Comparison of ENCODE assay signal across 13 mouse cellular contexts in genomic region chr1:185236530-185236929, GRCm38 (mm10). TPM values are rescaled to one million over a fixed set of nuclear protein-coding genes. Genes with fewer than 3 reads are reported as not detected.
A peak's percentile ranks its signal among the peaks of the same experiment; 100 is the strongest.
DNase-seq lines count a peak whose midpoint lies in the region; ATAC-seq and TF ChIP-seq lines count a peak whose summit lies in the region.
"Had no signal": no experiment of that assay in that cellular context is flagged by ENCODE, and none has a peak within 500 bp of the region (broad histone marks: within the 10 kb centered on the region; RNA-seq: fewer than 3 reads in every experiment).

No protein-coding gene starts in this region.

- no peaks in the 10 kb centered on the region for H3K27me3 ChIP-seq in lung, postnatal 0 days (replicated peaks; ENCODE audit: insufficient read depth, low read length)
- H3K27me3 ChIP-seq in thymus, adult 2 months (ENCODE audit: control insufficient read depth, insufficient read depth, low read length): no peaks in the 10 kb centered on the region
- H3K27me3 ChIP-seq: hindbrain, embryonic 15.5 days had no signal

- no peak overlapping the region for H3K4me3 ChIP-seq in lung, postnatal 0 days (ENCODE audit: low read depth, low read length)
- H3K4me3 ChIP-seq in thymus, adult 2 months (ENCODE audit: control insufficient read depth, insufficient read depth, low read length): no peak overlapping the region
- H3K4me3 ChIP-seq: forebrain, embryonic 10.5 days; hindbrain, embryonic 15.5 days; midbrain, embryonic 10.5 days had no signal

- peaks cover 26% of the 10 kb centered on the region for H3K36me3 ChIP-seq in lung, postnatal 0 days (ENCODE audit: insufficient read depth, low read length)
- peaks cover 51% of the 10 kb centered on the region for H3K36me3 ChIP-seq in thymus, adult 2 months (ENCODE audit: control insufficient read depth, insufficient read depth, low read length)

- TF ChIP-seq POLR2A in brain, embryonic 14.5 days (IDR thresholded peaks at IDR 0.05; ENCODE audit: borderline replicate concordance, extremely low read depth, insufficient read depth, insufficient read length, poor library complexity, severe bottlenecking): no peak
- no peak for TF ChIP-seq POLR2A in thymus, adult 2 months (IDR thresholded peaks at IDR 0.05; ENCODE audit: control insufficient read depth, extremely low read depth, insufficient read depth, low read length, poor library complexity)

- no peak overlapping the region for H3K4me2 ChIP-seq in lung, postnatal 0 days (replicated peaks; ENCODE audit: low read depth, low read length)
- H3K4me2 ChIP-seq: hindbrain, embryonic 15.5 days had no signal

- no peak for ATAC-seq in CD4-positive, CD25-positive, alpha-beta regulatory T cell, adult 4 months
- peak; percentile 71 for ATAC-seq in lung, postnatal 0 days

- 70% methylated on average over 4 of the region's 4 CpGs for WGBS in lung, postnatal 0 days
- WGBS in thymus, adult 2 months: 91% methylated on average over 4 of the region's 4 CpGs

- peak; percentile 17; the same call in 1 of the 2 replicates for TF ChIP-seq CTCF in brain, embryonic 14.5 days (IDR thresholded peaks at IDR 0.05; ENCODE audit: borderline replicate concordance, extremely low read depth, insufficient read depth, insufficient read length)
- TF ChIP-seq CTCF in lung, postnatal 0 days (IDR thresholded peaks at IDR 0.05): peak; percentile 55
- no peak for TF ChIP-seq CTCF in thymus, adult 2 months (IDR thresholded peaks at IDR 0.05; ENCODE audit: borderline replicate concordance, control insufficient read depth, extremely low read depth, insufficient read depth, low read length, poor library complexity)

- no peak overlapping the region for H3K9ac ChIP-seq in lung, postnatal 0 days (replicated peaks; ENCODE audit: low read depth)
- H3K9ac ChIP-seq: hindbrain, embryonic 15.5 days had no signal

- no peaks in the 10 kb centered on the region for H3K9me3 ChIP-seq in lung, postnatal 0 days (ENCODE audit: low read length)
- H3K9me3 ChIP-seq: forebrain, embryonic 10.5 days; hindbrain, embryonic 15.5 days; midbrain, embryonic 10.5 days had no signal

- no peak for TF ChIP-seq EP300 in lung, postnatal 0 days (IDR thresholded peaks at IDR 0.05)

- H3K4me1 ChIP-seq in lung, postnatal 0 days (ENCODE audit: insufficient read depth, low read depth, low read length): no peaks in the 10 kb centered on the region
- no peaks in the 10 kb centered on the region for H3K4me1 ChIP-seq in thymus, adult 2 months (replicated peaks; ENCODE audit: control insufficient read depth, insufficient read depth, low read length)
- H3K4me1 ChIP-seq: forebrain, embryonic 10.5 days; hindbrain, embryonic 15.5 days; midbrain, embryonic 10.5 days had no signal

- DNase-seq in CD4-positive, CD25-positive, alpha-beta regulatory T cell, adult 2 months (ENCODE audit: low read depth, low spot score): peak; percentile 43
- peak; percentile 32 for DNase-seq in 3T3-L1 (ENCODE audit: low read depth, low spot score)
- DNase-seq in brain, embryonic 14.5 days (ENCODE audit: low read depth): no peak
- DNase-seq in lung, postnatal 0 days (ENCODE audit: low spot score): peak; percentile 83
- no peak for DNase-seq in thymus, adult 2 months
- no peak for DNase-seq in cerebellum, adult 9-11 months
- DNase-seq in spleen, postnatal 4 days (ENCODE audit: low spot score in 2 of 2): no peak
- DNase-seq: cerebellum, adult 9-10 months; heart, adult 11 months had no signal

- H3K27ac ChIP-seq in lung, postnatal 0 days (ENCODE audit: low read length): no peak overlapping the region
- no peak overlapping the region for H3K27ac ChIP-seq in thymus, adult 2 months (ENCODE audit: control insufficient read depth, insufficient read depth, low read length)
- H3K27ac ChIP-seq: forebrain, embryonic 10.5 days; hindbrain, embryonic 15.5 days; midbrain, embryonic 10.5 days had no signal

RNA-seq across cellular contexts. Expression of gene Rab3gap2, which starts 32.6 kb away (rescaled TPM):
- 10 to 100 TPM; 14.7 to 20.7 TPM for polyA plus RNA-seq in CD4-positive, CD25-positive, alpha-beta regulatory T cell, adult 4 months (2017; shearing (Covaris generic))
- polyA plus RNA-seq in brain, embryonic 14.5 days (2012; rRNA removed): 43.4 and 44.9 TPM in 2 replicates
- polyA plus RNA-seq in lung, postnatal 0 days (2015; fragmentation: Nextera tagmentation; extraction: Ambion mirVana): 14.5 and 15.1 TPM in 2 replicates
- polyA plus RNA-seq in thymus, adult 2 months (2012; rRNA removed): 26.2 and 27.5 TPM in 2 replicates

Comparison
In these comparisons a context has a peak if more than half of its experiments do, and no peak if none do; other contexts are left out.
1. DNase-seq: peak in CD4-positive, CD25-positive, alpha-beta regulatory T cell, adult 2 months (single experiment), 3T3-L1 (single experiment) and lung, postnatal 0 days (single experiment); none in brain, embryonic 14.5 days (single experiment), thymus, adult 2 months (single experiment), cerebellum, adult 9-11 months (single experiment) and spleen, postnatal 4 days (0 of 2).